Mouse (Mus musculus): Measurements from ENCODE around the gene BC051142.
"Not testable (repeated sequence)": the region's sequence is repeated elsewhere in the genome, so short reads cannot be mapped to it uniquely, and the experiment has no call there.

BC051142 gene

DNA sequence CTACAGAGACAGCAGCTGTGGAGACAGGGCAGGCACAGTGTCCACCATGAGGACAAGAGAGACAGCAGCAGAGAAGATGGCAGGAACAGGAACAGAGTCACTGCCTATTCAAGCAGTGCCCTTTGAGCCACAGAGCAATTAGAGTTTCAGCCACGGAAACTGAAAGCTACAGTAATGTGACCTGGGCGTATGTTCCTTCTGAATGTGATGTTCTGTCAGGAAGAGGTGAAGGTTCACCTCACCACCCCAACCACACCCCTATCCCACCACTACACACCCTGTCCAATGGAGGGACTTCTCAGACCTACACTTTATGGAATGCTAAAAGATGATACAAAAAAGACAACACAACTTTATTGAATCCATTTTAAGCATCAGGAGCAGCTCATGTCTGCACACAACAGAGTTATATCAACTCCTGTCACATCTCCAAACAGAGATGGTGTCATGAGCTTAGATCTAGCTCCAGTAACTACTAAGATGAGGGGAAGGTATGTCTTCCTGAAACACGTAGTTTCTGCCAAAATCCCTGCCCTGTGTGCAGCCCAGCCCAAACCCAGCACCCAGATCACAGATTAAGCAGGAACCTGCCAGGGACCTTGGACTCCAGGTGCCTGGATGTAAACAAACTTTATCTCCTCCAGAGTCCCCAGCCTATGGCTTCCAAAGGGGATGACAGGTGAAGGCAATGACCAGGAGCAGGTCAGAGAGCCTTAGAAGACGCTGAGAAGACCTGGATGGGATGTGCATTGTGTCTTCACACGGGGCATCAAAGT, 78.8 kb downstream of the BC051142 start, which contains the start of gene Btnl4:
Btnl4 (minus strand) TSS at position 81 of the 776 bp plus-strand sequence.
- in situ Hi-C loops (cut with MboI; ENCODE audit: low pct_unique_long_range_greater_than_20kb in 1 of 2, low sequenced_read_pairs in 2 of 2, unreplicated experiment in 1 of 2) = not testable (repeated sequence)

GRCm38 (mm10) chr17:34492796-34493195, 94.2 kb downstream of the BC051142 start:
- in situ Hi-C loops (cut with MboI; ENCODE audit: low pct_unique_long_range_greater_than_20kb in 1 of 2, low sequenced_read_pairs in 2 of 2, unreplicated experiment in 1 of 2) = no loop called here

DNA sequence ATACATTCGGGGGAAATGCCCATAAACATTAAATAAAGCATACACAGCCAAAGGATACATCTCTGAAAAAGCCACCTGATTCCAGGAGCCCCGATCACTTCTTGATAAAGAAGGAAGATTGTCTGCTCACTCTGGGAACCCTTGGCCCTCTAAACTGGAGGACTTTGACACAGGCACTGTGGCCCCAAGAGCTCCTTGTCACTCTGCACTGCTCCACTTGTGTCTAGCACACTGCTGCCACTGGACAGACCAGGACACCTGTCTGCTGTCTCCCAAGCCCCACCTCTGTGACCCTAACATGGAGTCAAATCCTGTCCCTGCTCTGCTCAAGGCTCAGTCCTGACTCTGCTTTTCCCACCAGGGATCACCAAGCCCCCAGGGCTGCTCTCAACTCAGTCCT, 96.5 kb downstream of the BC051142 start:
- in situ Hi-C loops (cut with MboI; ENCODE audit: low pct_unique_long_range_greater_than_20kb in 1 of 2, low sequenced_read_pairs in 2 of 2, unreplicated experiment in 1 of 2) = not testable (repeated sequence)

GRCm38 (mm10) chr17:34496539-34496938, 97.9 kb downstream of the BC051142 start:
- in situ Hi-C loops (cut with MboI; ENCODE audit: low pct_unique_long_range_greater_than_20kb in 1 of 2, low sequenced_read_pairs in 2 of 2, unreplicated experiment in 1 of 2) = no loop called here

DNA sequence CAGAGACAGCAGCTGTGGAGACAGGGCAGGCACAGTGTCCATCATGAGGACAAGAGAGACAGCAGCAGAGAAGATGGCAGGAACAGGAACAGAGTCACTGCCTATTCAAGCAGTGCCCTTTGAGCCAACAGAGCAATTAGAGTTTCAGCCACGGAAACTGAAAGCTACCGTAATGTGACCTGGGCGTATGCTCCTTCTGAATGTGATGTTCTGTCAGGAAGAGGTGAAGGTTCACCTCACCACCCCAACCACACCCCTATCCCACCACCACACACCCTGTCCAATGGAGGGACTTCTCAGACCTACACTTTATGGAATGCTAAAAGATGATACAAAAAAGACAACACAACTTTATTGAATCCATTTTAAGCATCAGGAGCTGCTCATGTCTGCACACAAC, 98.7 kb downstream of the BC051142 start:
- in situ Hi-C loops (cut with MboI; ENCODE audit: low pct_unique_long_range_greater_than_20kb in 1 of 2, low sequenced_read_pairs in 2 of 2, unreplicated experiment in 1 of 2) = not testable (repeated sequence)

- in situ Hi-C loops (cut with MboI; ENCODE audit: low pct_unique_long_range_greater_than_20kb in 1 of 2, low sequenced_read_pairs in 2 of 2, unreplicated experiment in 1 of 2) = not testable (repeated sequence)
Measured at GRCm38 (mm10) chr17:34497726-34498125, 99.1 kb downstream of the BC051142 start.

- in situ Hi-C loops (cut with MboI; ENCODE audit: low pct_unique_long_range_greater_than_20kb in 1 of 2, low sequenced_read_pairs in 2 of 2, unreplicated experiment in 1 of 2) = no loop called here
Measured at GRCm38 (mm10) chr17:34507591-34507990, 109.0 kb downstream of the BC051142 start.

Data from mouse embryonic stem cell (cell line).